Mouse (Mus musculus): Measurements from ENCODE around the gene Dtx1. TPM values are rescaled to one million over a fixed set of nuclear protein-coding genes. Genes with fewer than 3 reads are reported as not detected.

Dtx1 gene
- total and polyA plus RNA-seq, 2 experiments from 2014 or later = 0.30 to 1.7 TPM

DNA sequence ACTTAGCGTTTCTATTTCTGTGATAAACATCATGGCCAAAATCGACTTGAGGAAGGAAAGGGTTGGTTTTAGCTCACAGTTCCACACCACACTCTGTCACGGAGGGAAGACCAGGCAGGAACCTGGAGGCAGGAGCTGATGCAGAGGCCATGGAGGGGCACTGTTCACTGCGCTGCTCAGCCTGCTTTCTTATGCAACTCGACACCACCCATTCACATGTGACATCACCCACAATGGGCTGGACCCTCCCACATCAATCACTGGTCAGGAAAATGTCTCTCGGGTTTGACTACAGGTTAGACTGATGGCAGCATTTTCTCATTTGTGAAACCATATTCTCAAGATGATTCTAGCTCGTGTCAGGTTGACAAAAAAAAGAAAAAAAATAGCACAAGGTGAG, 9.3 kb upstream of the Dtx1 start:
- DNase-seq (ENCODE audit: low spot score) = no peak
- peaks cover 7% of the 10 kb centered on the region; the same call in 1 of the 2 replicates for H3K9me3 ChIP-seq (replicated peaks; ENCODE audit: control insufficient read depth, low read length)
- ATAC-seq (ENCODE audit: insufficient read depth, low read depth) = no peak
- no peak overlapping the region for H3K27ac ChIP-seq (ENCODE audit: low read depth)
- WGBS = 46% methylated on average over 7 of the region's 7 CpGs
- no peak overlapping the region for H3K4me3 ChIP-seq (ENCODE audit: low read depth, low read length)
- TF ChIP-seq EP300 (IDR thresholded peaks at IDR 0.05; ENCODE audit: low read depth) (no peak), CTCF (IDR thresholded peaks at IDR 0.05; ENCODE audit: low read depth) (no peak)
- no peaks in the 10 kb centered on the region for H3K27me3 ChIP-seq (ENCODE audit: control insufficient read depth, insufficient read depth, low read length)
- no peak overlapping the region for H3K4me2 ChIP-seq (ENCODE audit: low read depth, low read length)
- H3K9ac ChIP-seq (replicated peaks; ENCODE audit: low read depth, low read length) = no peak overlapping the region
- no peaks in the 10 kb centered on the region for H3K36me3 ChIP-seq (replicated peaks; ENCODE audit: control insufficient read depth, insufficient read depth, low read length)
- H3K4me1 ChIP-seq (ENCODE audit: control insufficient read depth, insufficient read depth) = no peaks in the 10 kb centered on the region

DNA sequence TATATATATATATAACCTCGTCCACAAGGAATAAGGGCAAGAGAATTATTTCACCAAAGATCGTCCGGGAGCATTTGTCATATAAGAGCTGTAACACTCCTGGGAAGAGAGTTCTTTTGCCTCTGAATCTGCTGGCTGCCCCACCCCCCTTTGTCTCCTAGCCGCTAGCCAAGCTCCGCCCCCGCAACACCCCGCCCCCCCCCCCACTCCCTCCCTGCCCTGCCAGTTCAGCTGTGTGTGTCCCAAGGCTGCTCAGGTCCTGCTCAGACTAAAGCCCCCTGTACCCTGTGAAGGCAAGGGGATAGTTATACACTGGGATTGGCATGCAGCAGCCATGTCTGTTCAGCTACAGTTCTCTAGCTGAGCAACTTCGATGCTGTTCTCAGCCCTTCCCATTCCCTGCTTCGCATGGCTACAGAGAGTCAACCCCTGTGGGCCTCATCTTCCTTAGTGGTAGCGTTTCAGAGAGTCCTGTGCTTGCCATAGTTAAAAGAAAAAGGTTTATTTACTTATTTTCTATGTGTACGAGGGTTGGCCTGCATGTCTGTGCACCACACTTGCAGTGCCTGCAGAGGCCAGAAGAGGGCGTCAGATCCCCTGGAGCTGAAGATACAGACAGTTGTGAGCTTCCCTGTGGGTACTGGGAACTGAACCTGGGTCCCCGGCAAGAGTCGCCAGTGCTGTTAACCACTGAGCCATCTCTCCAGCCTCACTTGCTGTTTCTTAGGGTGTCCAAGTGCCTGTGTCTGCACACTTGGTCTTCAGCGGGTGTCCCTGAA, 7.1 kb upstream of the Dtx1 start:
- H3K36me3 ChIP-seq (replicated peaks; ENCODE audit: control insufficient read depth, insufficient read depth, low read length) = no peaks in the 10 kb centered on the region
- H3K9ac ChIP-seq (replicated peaks; ENCODE audit: low read depth, low read length) = no peak overlapping the region
- H3K9me3 ChIP-seq (replicated peaks; ENCODE audit: control insufficient read depth, low read length) = peaks cover 7% of the 10 kb centered on the region; the same call in 1 of the 2 replicates
- no peak overlapping the region for H3K27ac ChIP-seq (ENCODE audit: low read depth)
- TF ChIP-seq EP300 (IDR thresholded peaks at IDR 0.05; ENCODE audit: low read depth) (no peak), CTCF (IDR thresholded peaks at IDR 0.05; ENCODE audit: low read depth) (no peak)
- WGBS = 59% methylated on average over 15 of the region's 15 CpGs
- ATAC-seq (ENCODE audit: insufficient read depth, low read depth) = no peak
- H3K4me2 ChIP-seq (ENCODE audit: low read depth, low read length) = no peak overlapping the region
- H3K4me1 ChIP-seq (ENCODE audit: control insufficient read depth, insufficient read depth) = no peaks in the 10 kb centered on the region
- H3K27me3 ChIP-seq (ENCODE audit: control insufficient read depth, insufficient read depth, low read length) = peaks cover 16% of the 10 kb centered on the region
- no peak overlapping the region for H3K4me3 ChIP-seq (ENCODE audit: low read depth, low read length)
- no peak for DNase-seq (ENCODE audit: low spot score)

DNA sequence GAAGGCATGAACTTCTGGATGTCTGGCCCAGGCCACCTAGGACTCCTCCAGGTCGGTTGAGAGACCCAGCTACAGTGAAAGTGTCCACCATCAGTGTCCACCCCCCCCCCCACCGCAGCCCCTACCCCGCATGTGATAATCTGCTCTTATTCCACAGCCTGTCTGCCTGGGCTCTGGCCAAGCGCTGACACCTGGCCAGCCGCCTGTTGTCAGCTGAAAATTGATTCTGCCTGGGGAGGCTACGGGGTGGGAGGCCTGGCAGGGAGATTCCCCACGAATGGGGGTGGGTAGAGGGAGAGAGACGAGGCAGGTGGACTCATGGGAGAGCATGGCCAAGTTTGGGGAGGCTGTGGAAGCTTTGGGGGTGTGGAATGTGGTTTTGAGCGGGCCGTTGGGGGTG, 5.4 kb upstream of the Dtx1 start:
- 65% methylated on average over 10 of the region's 10 CpGs for WGBS
- peaks cover 31% of the 10 kb centered on the region for H3K27me3 ChIP-seq (ENCODE audit: control insufficient read depth, insufficient read depth, low read length)
- no peaks in the 10 kb centered on the region for H3K36me3 ChIP-seq (replicated peaks; ENCODE audit: control insufficient read depth, insufficient read depth, low read length)

DNA sequence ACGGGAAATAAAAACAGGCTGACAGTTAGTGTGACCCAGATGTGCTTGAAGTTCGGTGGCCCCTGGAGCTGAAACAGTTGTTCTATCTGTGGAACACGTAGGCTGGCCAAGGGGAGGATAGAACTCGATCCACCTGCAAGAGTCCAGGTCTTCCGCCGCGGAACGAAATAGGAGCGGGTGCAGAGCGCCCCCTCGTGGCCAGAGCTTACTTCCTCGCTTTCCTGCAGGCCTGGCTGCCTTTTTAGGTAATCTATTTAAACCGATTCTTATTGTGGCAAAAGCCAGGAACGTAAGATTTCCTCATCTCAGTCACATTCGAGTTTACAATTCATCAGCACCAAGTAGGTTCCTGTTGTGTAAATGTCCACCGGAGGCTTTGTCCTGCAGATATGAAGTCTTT, 2.6 kb upstream of the Dtx1 start:
- peaks cover 59% of the 10 kb centered on the region for H3K27me3 ChIP-seq (ENCODE audit: control insufficient read depth, insufficient read depth, low read length)
- H3K4me3 ChIP-seq (ENCODE audit: low read depth, low read length) = no peak overlapping the region
- peak; percentile 24 for DNase-seq (ENCODE audit: low spot score)
- WGBS = 4% methylated on average over 16 of the region's 16 CpGs
- no peak for ATAC-seq (ENCODE audit: insufficient read depth, low read depth)
- peak; percentile 74 for TF ChIP-seq CTCF (IDR thresholded peaks at IDR 0.05; ENCODE audit: low read depth)
- TF ChIP-seq EP300 (IDR thresholded peaks at IDR 0.05; ENCODE audit: low read depth) = no peak
- H3K9ac ChIP-seq (replicated peaks; ENCODE audit: low read depth, low read length) = no peak overlapping the region
- H3K4me2 ChIP-seq (ENCODE audit: low read depth, low read length) = no peak overlapping the region
- peaks cover 11% of the 10 kb centered on the region; the same call in 1 of the 2 replicates for H3K4me1 ChIP-seq (ENCODE audit: control insufficient read depth, insufficient read depth)
- H3K9me3 ChIP-seq (replicated peaks; ENCODE audit: control insufficient read depth, low read length) = 0 out of 2 replicates have a peak, but pooled peaks cover under 1% of the 10 kb centered on the region
- H3K27ac ChIP-seq (ENCODE audit: low read depth) = no peak overlapping the region
- H3K36me3 ChIP-seq (replicated peaks; ENCODE audit: control insufficient read depth, insufficient read depth, low read length) = no peaks in the 10 kb centered on the region

More for the DNA sequence above, 5.4 kb upstream of the Dtx1 start:
- no peak for TF ChIP-seq EP300 (IDR thresholded peaks at IDR 0.05; ENCODE audit: low read depth)
- no peak for TF ChIP-seq CTCF (IDR thresholded peaks at IDR 0.05; ENCODE audit: low read depth)
- Histone ChIP-seq H3K4me2 (ENCODE audit: low read depth, low read length) (no peak overlapping the region), H3K4me1 (ENCODE audit: control insufficient read depth, insufficient read depth) (no peaks in the 10 kb centered on the region), H3K9me3 (replicated peaks; ENCODE audit: control insufficient read depth, low read length) (peaks cover 7% of the 10 kb centered on the region; the same call in 1 of the 2 replicates), H3K27ac (ENCODE audit: low read depth) (no peak overlapping the region), H3K9ac (replicated peaks; ENCODE audit: low read depth, low read length) (no peak overlapping the region), H3K4me3 (ENCODE audit: low read depth, low read length) (no peak overlapping the region)
- no peak for DNase-seq (ENCODE audit: low spot score)
- no peak for ATAC-seq (ENCODE audit: insufficient read depth, low read depth)

DNA sequence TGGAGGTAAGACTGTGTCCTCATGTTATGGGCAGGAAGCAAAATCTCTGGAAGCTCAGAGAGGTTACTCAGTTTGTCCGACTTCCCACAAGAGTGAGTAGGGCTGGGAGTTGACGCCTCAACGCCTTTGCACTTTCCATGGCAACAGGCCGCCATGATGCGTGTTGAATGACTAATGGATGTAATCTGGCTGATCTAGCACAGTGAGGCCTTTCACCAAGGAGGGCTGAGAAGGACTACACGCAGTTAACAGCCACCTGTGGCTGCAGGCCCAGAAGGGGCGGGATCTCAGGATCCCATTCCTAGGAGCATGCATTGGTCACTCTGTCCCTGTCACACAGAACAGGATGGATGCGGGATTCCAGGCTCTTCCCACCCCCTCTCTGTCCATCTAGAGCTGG, 994 bp upstream of the Dtx1 start:
- Histone ChIP-seq H3K4me1 (ENCODE audit: control insufficient read depth, insufficient read depth) (peaks cover 11% of the 10 kb centered on the region; the same call in 1 of the 2 replicates), H3K4me3 (ENCODE audit: low read depth, low read length) (no peak overlapping the region), H3K27ac (ENCODE audit: low read depth) (no peak overlapping the region), H3K4me2 (ENCODE audit: low read depth, low read length) (no peak overlapping the region), H3K36me3 (replicated peaks; ENCODE audit: control insufficient read depth, insufficient read depth, low read length) (no peaks in the 10 kb centered on the region), H3K9ac (replicated peaks; ENCODE audit: low read depth, low read length) (no peak overlapping the region), H3K9me3 (replicated peaks; ENCODE audit: control insufficient read depth, low read length) (no peaks in the 10 kb centered on the region), H3K27me3 (ENCODE audit: control insufficient read depth, insufficient read depth, low read length) (peaks cover 75% of the 10 kb centered on the region)
- TF ChIP-seq EP300 (IDR thresholded peaks at IDR 0.05; ENCODE audit: low read depth) (no peak), CTCF (IDR thresholded peaks at IDR 0.05; ENCODE audit: low read depth) (no peak)
- ATAC-seq (ENCODE audit: insufficient read depth, low read depth) (no peak), DNase-seq (ENCODE audit: low spot score) (no peak)
- 67% methylated on average over 8 of the region's 8 CpGs for WGBS

Data from heart, postnatal 0 days (tissue).